Mouse (Mus musculus): ENCODE measurements around the gene Rab12.

DNA sequence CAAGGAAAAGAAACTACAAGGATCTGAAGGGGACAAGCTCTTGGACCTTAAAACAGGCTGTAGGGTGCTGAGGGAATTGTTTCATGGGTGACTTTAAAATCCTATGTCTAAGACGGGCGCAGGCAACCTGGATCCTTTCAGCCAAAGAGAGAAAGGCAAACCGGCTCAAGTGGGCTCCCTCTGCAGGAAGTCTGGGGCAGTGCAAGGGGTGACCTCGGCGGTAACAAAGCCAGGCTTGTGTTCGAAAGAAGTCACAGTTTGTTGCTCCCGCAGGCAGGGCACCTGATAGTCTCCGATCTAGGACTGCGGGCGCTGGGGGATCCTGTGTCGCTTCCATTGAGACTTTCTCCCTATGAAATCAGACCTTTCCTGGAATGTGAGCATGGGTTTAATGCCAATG is 33.8 kb downstream of the Rab12 start:
- TF ChIP-seq TCF3 (IDR thresholded peaks at IDR 0.05; ENCODE audit: insufficient read length, low read depth) (no peak), POLR2A (IDR thresholded peaks at IDR 0.05; ENCODE audit: insufficient read length, low read depth) (no peak), MAX (IDR thresholded peaks at IDR 0.05; ENCODE audit: low read depth) (no peak), POLR2AphosphoS2 (IDR thresholded peaks at IDR 0.05; ENCODE audit: insufficient read length, low read depth) (no peak), USF1 (IDR thresholded peaks at IDR 0.05; ENCODE audit: low read depth) (no peak), TCF12 (IDR thresholded peaks at IDR 0.05; ENCODE audit: insufficient read depth, poor library complexity, severe bottlenecking) (no peak)

Data from myocyte (in vitro differentiated cells).